Mouse (Mus musculus): ENCODE measurements around the gene Wnk3.

GRCm38 (mm10) chrX:151158414-151158813 lies 39.5 kb upstream of the Wnk3 start:
- no peak for TF ChIP-seq CTCF (IDR thresholded peaks at IDR 0.05)
- TF ChIP-seq EP300 (IDR thresholded peaks at IDR 0.05; ENCODE audit: insufficient read depth, low read depth, low read length) = no peak
- TF ChIP-seq POLR2A (IDR thresholded peaks at IDR 0.05; ENCODE audit: insufficient read depth, low read depth, low read length) = no peak
